Mouse (Mus musculus): Measurements from ENCODE around the gene Als2.

Gene Als2

DNA sequence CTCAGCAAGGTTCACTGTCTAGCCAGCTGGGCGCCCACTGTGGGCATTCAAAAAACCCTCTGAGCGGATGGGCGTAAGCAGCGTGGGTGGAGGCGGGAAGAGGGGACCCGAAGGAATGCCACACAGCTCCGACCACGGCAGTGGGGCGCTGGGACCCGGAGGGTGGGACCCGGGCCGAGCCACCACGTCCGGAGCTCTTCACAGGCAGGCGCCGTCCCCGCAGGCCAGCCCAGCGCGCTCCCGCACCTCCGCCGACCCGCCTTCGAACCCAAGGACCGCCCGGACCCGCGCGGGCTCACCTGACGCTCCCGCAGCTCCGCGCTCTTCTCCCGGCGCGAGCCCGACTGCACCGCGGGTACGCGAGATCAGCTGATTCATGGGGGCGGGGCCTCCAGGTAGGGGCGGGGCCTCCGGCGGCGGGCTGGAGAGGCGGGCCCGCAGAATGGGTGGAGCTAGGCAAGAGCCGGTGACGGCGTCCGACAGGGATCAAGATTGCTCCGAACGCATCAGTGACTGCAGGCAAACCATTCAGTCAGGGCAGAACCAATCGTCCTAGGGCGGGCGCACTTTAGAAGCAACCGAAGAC lies at the start of gene Als2:
Als2 (minus strand) TSS at position 376 of the 586 bp plus-strand sequence.
- DNase-seq, result peak; percentile 97

DNA sequence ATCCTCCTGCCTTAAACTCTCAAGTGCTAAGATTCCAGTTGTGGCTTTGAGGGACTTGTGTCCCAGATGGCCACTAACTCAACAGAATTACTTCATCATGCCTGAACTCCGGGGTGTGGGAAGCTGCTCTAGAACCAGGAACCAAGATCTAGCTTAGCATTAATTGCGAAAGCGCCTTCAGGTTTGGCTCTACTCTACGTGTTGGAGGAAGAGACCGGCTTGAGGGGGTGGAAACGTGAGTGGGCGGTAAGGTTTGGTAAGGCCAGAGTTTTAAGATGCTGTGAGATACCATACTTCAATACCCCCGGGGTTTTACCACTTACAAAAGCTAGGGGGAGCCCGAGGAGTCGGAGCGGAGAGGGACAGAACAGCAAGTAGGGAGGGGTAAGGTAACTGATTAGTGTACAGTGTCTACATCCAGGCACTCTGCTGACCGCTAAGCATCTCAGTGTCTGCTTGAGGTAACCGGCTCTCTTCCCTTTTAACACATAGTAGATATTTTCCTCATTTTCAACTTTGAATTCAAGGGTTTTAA lies 49.4 kb upstream of the Als2 start:
- no peak for DNase-seq

DNA sequence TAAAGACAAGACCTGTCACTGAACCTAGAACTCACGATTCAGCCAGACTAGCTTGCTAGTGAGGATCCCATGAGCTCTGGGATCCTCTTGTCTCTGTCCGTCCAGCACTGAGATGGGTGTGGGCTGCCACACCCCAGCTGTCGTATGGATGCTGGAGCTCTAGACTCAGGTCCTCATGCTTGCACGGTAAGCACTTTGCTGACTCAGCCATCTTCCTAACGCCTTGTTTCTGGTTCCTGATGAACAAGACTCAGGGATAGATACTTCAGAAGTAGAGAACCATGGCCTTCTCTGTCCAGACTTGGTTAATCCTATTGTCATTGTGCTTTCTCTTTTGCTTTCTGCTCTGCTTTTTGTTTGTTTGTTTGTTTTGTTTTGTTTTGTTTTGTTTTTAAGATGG lies 48.8 kb upstream of the Als2 start:
- DNase-seq, result no peak

GRCm38 (mm10) chr1:59272189-59272588 lies 35.2 kb upstream of the Als2 start:
- no peak for DNase-seq

DNA sequence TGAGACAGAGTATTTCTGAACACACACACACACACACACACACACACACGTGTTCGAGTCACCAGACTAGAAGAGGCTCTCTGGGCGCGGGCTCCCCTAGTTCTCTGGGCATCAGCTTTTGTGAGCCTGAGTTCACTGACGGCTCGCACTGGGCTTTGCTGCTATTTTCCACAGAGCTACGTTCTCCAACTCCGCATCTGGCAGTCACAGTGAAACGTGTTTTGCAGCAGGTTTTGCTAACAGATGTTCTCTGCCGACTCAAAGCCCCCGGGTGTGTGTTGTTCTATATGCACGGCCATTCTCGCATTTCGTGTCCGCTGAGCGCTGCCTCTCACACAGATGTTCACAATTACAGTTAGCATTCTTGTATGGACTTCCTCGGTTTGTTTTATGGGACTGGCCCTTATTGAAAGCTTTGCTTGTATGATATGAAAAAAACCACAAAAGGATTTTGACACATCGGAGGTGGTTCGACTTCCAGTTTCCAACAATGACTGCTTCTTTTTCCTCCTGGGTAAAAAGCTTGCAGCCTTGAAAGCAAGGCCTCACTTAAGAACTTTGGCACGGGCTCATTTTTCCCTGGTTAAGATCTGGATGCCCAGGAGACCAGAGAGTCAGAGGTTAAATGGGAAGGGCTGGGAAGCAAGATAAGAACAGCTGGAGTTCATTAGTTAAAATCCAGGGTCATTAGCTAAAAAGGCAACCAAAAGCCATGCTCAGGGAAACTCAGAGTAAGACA lies 33.1 kb upstream of the Als2 start:
- no peak for DNase-seq

DNA sequence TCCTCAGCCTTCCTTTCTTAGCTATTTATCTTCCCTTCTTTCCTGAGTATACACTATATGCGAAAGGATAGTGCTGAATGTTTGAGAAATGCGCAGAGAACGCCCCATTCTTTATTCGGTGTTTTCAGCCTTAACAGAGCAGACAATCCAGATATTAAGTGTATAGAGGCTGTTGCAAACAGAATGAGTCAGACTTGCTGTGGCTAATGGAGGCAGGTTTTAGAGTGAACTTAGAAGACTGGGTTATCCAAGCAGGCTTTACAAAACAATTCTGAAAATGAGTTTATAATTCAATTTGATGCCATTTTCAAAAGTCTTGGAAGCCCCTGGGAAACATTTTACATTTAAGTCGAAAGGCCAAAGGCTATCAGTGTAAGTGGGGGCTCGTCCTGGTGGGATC lies 32.4 kb upstream of the Als2 start:
- no peak for DNase-seq

DNA sequence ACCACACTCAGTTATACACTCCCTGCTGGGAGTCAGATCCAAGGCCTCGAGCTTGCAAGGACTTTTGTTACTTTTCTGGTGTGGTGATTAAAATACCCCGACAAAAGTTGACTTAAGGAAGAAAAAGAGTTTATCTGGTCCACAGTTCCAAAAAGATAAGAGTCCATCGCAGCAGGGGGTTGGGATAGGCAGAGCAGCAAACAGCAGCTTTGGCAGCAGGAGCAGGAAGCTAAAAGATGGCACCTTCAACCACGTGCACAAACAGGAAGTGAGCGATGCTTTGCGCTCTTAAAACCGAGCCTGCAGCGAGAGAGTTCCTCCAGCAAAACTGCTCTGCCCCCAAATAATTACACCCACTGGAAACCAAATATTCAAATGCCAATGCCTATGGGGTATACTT lies 31.9 kb upstream of the Als2 start:
- no peak for DNase-seq

DNA sequence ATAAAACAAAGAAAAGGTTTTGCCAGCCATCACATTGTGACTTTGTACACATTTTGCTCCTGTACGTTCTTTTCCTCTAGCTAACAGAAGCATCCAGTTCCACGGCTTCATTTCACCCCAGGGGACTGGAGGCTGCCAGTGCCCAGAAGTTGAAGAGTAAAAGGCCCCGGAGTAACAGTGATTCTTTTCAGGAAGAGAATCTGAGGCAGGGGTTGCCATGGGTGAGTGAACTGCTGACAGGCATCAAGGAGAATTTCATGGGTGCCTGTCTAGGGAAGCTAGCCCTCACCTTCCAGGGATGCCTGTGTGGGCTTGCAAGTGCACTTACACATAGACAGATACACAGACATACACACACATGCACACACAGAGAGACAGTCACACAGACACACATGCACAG lies 20.7 kb upstream of the Als2 start:
- DNase-seq, result no peak

DNA sequence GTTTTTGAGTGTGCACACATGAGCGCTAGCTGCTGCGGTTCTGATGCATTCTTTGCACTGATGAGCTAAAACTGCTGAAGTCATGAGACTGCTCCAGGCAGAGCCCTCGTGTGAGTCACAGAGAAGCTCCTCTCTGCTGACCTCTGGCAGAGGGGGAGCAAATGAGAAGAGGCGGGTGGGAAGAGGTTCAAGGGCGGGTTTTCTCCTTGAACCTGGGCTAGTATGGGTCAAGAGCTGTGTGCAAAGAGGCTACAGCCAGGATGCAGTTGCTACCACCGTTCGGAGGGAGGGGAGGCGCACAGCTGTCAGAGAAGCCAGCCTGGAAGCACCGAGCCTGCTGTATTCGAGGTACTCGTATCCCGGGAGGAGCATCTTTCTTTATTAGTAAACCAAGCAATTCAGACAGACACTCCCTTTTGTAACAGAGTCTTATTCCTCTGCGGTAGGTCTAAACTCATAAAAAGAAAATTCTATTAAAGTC lies 19.8 kb upstream of the Als2 start, which contains the start of gene Cdk15:
Cdk15 (plus strand) TSS at position 156 of the 481 bp plus-strand sequence.
- no peak for DNase-seq

DNA sequence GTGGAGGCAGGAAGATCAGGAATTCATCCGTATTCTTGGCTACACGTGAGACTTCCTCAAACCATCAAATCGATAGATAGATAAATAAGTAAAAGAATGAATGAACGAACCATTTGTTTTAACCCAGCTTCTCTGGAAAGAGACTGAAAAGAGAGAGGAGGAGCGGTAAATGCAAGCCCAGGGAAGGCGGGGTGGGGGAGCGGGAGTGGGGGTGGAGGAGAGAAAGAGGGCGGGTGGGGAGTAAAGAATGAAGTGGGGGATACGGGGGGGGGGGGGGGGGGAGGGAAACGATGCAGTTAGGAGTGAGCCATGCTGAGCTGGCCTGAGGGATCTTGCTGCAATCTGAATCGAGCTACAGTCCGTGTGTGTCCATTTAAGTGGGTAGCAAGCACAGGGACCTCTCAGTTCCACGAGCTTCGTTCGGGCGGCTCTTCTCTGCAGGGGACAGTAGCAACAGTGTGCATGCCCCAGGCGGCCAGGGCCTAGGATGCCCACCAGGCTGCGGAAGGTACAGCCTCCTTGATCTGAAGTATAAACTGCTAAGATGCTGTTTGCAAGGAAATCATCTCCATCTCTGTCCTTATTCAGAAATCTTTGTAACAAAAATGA lies 16.4 kb upstream of the Als2 start:
- no peak for DNase-seq

- DNase-seq, result peak; percentile 35
Measured at GRCm38 (mm10) chr1:59252762-59253161, 15.7 kb upstream of the Als2 start.

DNA sequence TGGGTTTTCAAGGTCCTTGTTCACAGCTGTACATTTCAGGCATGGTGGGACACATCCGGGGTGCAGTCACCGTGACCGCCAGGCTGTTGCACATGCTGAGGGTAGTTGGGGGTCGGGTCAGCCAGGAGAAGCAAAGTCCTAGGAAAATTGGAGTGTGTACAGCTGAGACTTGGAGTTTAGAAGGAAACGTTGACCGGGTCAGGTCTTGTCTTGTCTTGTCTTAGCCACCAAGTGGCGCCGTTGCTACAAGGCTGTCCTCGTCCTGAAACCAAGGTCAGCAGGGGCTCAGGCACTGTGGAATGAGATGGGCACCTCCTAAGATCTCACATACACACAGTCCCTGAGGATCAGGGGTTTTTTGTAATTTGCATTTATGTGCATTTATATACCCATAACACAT lies 10.6 kb upstream of the Als2 start:
- peak; percentile 67 for DNase-seq

- no peak for DNase-seq
Measured at GRCm38 (mm10) chr1:59243770-59244169, 6.7 kb upstream of the Als2 start.

DNA sequence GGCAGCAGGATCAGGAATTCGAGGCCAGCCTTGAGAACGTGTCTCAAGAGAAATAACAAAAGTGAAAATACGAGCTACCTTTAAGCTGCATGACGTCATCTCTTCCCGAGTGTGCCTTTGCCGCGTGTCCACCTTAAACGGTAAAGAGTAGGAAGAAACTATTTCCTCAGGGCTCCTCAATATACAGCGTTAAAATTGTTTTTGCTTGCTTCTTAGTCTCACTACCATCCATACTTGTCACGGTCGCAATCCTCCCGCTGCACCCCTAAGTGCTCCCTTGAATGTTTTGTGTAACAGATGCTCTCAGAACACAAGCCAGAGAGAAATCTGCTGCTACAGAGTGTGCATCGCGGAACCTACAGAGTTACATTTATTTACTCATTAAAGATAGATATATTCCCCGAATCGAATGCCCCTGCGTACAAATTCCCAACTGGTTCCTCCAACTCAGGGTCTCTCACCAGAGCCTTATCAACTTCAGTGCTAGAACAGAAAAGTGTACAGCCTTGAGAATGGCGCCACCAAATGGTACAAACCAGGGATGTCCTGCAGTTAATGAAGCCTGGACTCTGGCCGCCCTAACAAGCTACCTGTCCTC lies 682 bp upstream of the Als2 start:
- DNase-seq, result peak; percentile 78

GRCm38 (mm10) chr1:59229187-59229586 lies 7.8 kb downstream of the Als2 start:
- peak; percentile 64 for DNase-seq

GRCm38 (mm10) chr1:59228552-59228951 lies 8.5 kb downstream of the Als2 start:
- DNase-seq, result no peak

DNA sequence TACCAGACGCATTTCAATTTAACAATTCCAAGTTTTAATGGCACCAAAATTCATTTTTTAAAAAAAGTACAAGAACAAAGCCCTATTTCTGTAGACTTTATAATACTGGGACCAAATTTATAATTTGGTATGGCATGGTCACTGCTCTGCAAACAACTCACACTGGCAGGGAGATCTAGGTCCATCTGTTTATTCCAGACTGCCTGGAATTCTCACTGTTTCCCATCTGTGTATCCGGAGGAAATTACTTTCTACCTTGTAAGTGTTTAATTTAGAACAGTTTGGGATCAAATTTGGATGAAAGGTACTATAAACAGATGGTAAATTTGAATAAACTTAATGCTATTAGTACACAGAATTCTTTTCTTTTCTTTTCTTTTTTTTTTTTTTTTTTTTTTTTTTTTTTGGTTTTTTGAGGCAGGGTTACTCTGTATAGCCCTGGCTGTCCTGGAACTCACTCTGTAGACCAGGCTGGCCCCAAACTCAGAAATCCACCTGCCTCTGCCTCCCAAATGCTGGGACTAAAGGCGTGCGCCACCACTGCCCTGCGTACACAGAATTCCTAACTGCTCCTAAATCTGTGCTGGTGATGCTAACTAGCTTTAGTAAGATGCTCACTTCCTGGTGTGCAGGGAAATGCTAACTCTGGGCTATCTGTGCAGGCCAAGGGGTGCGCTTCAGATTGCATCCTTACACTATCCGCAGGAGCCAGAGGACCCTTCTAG lies 14.8 kb downstream of the Als2 start:
- peak; percentile 64 for DNase-seq

DNA sequence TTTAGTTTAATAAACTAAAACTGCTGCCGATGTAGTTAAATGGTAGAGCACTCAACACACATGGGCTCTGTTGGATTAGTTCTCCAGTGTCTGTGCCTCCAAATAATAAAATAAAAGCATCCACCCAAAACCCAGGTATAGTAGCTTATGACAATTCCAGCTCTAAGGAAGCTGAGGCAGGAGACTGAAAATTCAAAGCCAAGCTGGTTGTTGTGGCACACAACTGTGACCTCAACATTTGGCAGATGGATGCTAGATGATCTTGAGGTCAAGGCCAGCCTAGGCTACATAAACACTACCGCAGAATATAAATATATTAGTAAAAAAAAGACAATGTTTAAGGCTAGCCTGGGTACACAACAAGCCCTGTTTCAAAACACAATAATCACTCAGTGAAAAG lies 15.4 kb downstream of the Als2 start:
- no peak for DNase-seq

- no peak for DNase-seq
Measured at GRCm38 (mm10) chr1:59220371-59220770, 16.7 kb downstream of the Als2 start.

GRCm38 (mm10) chr1:59215446-59215845 lies 21.6 kb downstream of the Als2 start:
- peak; percentile 85 for DNase-seq

- DNase-seq, result no peak
Measured at GRCm38 (mm10) chr1:59212951-59213350, 24.1 kb downstream of the Als2 start.

- DNase-seq, result no peak
Measured at GRCm38 (mm10) chr1:59212076-59212779, 24.8 kb downstream of the Als2 start.

All from cerebellum, adult 11 months (tissue).